Mouse (Mus musculus) E14TG2a.4 (cell line): ENCODE results near the gene Ctnnbip1.

Experiments used
- H3K27me3 ChIP-seq: 2 replicates; pipeline ENCODE4 v1.6.1; 2014; ENCODE audit warnings: low read length, control low read depth; ENCODE audit not compliant: insufficient read depth
- H3K36me3 ChIP-seq: 2 replicates; pipeline ENCODE4 v1.6.1; 2014; ENCODE audit warnings: low read length, control low read depth; ENCODE audit not compliant: insufficient read depth
- H3K4me1 ChIP-seq: replicated peaks from 2 replicates; pipeline ENCODE4 v1.6.1; 2014; ENCODE audit warnings: low read depth, low read length, control low read depth
- H3K4me3 ChIP-seq: replicated peaks from 2 replicates; pipeline ENCODE4 v1.5.1; 2014; ENCODE audit warnings: mild to moderate bottlenecking, low read length
- H3K9me3 ChIP-seq: 2 replicates; pipeline ENCODE4 v1.6.1; 2014; ENCODE audit warnings: low read length, control low read depth
- CTCF ChIP-seq: conservative IDR thresholded peaks from 2 replicates; pipeline ENCODE4 v1.5.1; 2014; ENCODE audit warnings: low read length
- NANOG ChIP-seq: IDR thresholded peaks from 2 replicates; pipeline ENCODE4 v1.6.1; 2014; ENCODE audit warnings: borderline replicate concordance, low read length, mixed read lengths
- POU5F1 ChIP-seq: IDR thresholded peaks from 2 replicates; pipeline ENCODE4 v1.6.1; 2014; ENCODE audit warnings: low read length, borderline replicate concordance

The Ctnnbip1 gene

GRCm38 (mm10) chr4:149517868-149518340 is at the start of gene Ctnnbip1:
Gene Ctnnbip1 (plus strand): TSS chr4:149518236.
- TF ChIP-seq NANOG, result no peak
- no peak for TF ChIP-seq POU5F1
- TF ChIP-seq CTCF, result no peak
- H3K9me3 ChIP-seq, result no peaks in the 10 kb centered on the region
- H3K36me3 ChIP-seq, result no peaks in the 10 kb centered on the region
- H3K4me3 ChIP-seq, result peak within 1 kb of the TSS; percentile 89
- H3K4me1 ChIP-seq, result peaks cover 16% of the 10 kb centered on the region
- H3K27me3 ChIP-seq, result peaks cover 12% of the 10 kb centered on the region

- Histone ChIP-seq H3K9me3 (no peaks in the 10 kb centered on the region), H3K4me3 (no peak overlapping the region), H3K36me3 (peaks cover 30% of the 10 kb centered on the region), H3K27me3 (no peaks in the 10 kb centered on the region), H3K4me1 (peaks cover 26% of the 10 kb centered on the region)
- no peak for TF ChIP-seq POU5F1
- no peak for TF ChIP-seq CTCF
- no peak for TF ChIP-seq NANOG
Observed at GRCm38 (mm10) chr4:149469557-149469956, 48.5 kb upstream of the Ctnnbip1 start.

- Histone ChIP-seq H3K9me3 (no peaks in the 10 kb centered on the region), H3K4me1 (peaks cover 41% of the 10 kb centered on the region), H3K27me3 (no peaks in the 10 kb centered on the region), H3K36me3 (peaks cover 19% of the 10 kb centered on the region), H3K4me3 (no peak overlapping the region)
- TF ChIP-seq CTCF (no peak), NANOG (no peak)
Observed at GRCm38 (mm10) chr4:149475096-149475495, 42.9 kb upstream of the Ctnnbip1 start.

- H3K9me3 ChIP-seq, result no peaks in the 10 kb centered on the region
- peaks cover 10% of the 10 kb centered on the region for H3K36me3 ChIP-seq
- no peak for TF ChIP-seq POU5F1
- no peak for TF ChIP-seq CTCF
- TF ChIP-seq NANOG, result no peak
- peak within 1 kb of the TSS; percentile 6 for H3K4me3 ChIP-seq
- H3K4me1 ChIP-seq, result peaks cover 46% of the 10 kb centered on the region
- no peaks in the 10 kb centered on the region for H3K27me3 ChIP-seq
Observed at GRCm38 (mm10) chr4:149477078-149477477, 41.0 kb upstream of the Ctnnbip1 start, which contains the start of gene Tmem274. Gene Tmem274 (plus strand): TSS chr4:149477378.

- Histone ChIP-seq H3K9me3 (no peaks in the 10 kb centered on the region), H3K36me3 (peaks cover 31% of the 10 kb centered on the region), H3K27me3 (no peaks in the 10 kb centered on the region), H3K4me1 (peaks cover 34% of the 10 kb centered on the region), H3K4me3 (peak overlapping the region; percentile 93)
- TF ChIP-seq CTCF, result no peak
Observed at GRCm38 (mm10) chr4:149484566-149484965, 33.5 kb upstream of the Ctnnbip1 start.

- TF ChIP-seq CTCF (no peak), NANOG (no peak), POU5F1 (no peak)
- peaks cover 38% of the 10 kb centered on the region for H3K36me3 ChIP-seq
- no peaks in the 10 kb centered on the region for H3K27me3 ChIP-seq
- no peaks in the 10 kb centered on the region for H3K9me3 ChIP-seq
- H3K4me3 ChIP-seq, result peak within 1 kb of the TSS; percentile 93
- H3K4me1 ChIP-seq, result peaks cover 35% of the 10 kb centered on the region
Observed at GRCm38 (mm10) chr4:149485053-149485824, 32.8 kb upstream of the Ctnnbip1 start, which contains the start of the genes Nmnat1 and Lzic. Gene Nmnat1 (minus strand): TSS chr4:149485202. Gene Lzic (plus strand): TSS chr4:149485229.

GRCm38 (mm10) chr4:149485825-149486206 is 32.2 kb upstream of the Ctnnbip1 start:
- peaks cover 39% of the 10 kb centered on the region for H3K36me3 ChIP-seq
- peaks cover 32% of the 10 kb centered on the region for H3K4me1 ChIP-seq
- H3K27me3 ChIP-seq, result no peaks in the 10 kb centered on the region
- peak overlapping the region; percentile 93 for H3K4me3 ChIP-seq
- no peak for TF ChIP-seq POU5F1
- no peak for TF ChIP-seq CTCF
- no peak for TF ChIP-seq NANOG
- no peaks in the 10 kb centered on the region for H3K9me3 ChIP-seq

- no peaks in the 10 kb centered on the region for H3K27me3 ChIP-seq
- no peak for TF ChIP-seq CTCF
- no peak for TF ChIP-seq NANOG
- TF ChIP-seq POU5F1, result no peak
- peaks cover 57% of the 10 kb centered on the region for H3K36me3 ChIP-seq
- peaks cover 32% of the 10 kb centered on the region for H3K4me1 ChIP-seq
- H3K4me3 ChIP-seq, result no peak overlapping the region
- H3K9me3 ChIP-seq, result no peaks in the 10 kb centered on the region
Observed at GRCm38 (mm10) chr4:149487729-149488128, 30.3 kb upstream of the Ctnnbip1 start.
